In the genomic region with DNA sequence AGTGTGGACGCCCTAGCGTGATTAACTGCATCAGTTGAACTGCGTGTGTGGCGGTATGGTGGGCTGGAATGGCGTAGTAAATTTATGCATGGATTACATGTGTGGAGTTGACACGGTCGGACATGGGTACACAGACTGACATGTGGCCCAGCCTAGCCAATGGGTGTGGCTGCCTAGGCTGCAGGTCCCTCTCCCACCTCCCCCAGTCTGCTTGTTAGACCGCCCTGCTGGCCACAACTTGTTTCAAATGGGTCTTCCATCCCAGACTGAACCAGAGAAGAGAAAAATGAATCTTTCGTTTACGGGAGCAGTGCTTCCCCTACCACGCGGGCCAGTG, we compare ENCODE assay signal across 8 mouse cellular contexts. TPM values are rescaled to one million over a fixed set of nuclear protein-coding genes. Genes with fewer than 3 reads are reported as not detected.
DNase-seq lines count a peak whose midpoint lies in the region; ATAC-seq lines count a peak whose summit lies in the region.

No protein-coding gene starts in this region.

- ATAC-seq in liver, embryonic 13.5 days (ENCODE audit: low read depth), result peak; percentile 55

- H3K9ac ChIP-seq in liver, embryonic 13.5 days, result peak overlapping the region; percentile 64; the same call in 1 of the 2 replicates

- peak overlapping the region; percentile 74 for H3K4me2 ChIP-seq in liver, embryonic 13.5 days

- WGBS in embryonic facial prominence, embryonic 10.5 days, result 4% methylated on average over 12 of the region's 12 CpGs
- WGBS in liver, embryonic 13.5 days (ENCODE audit: insufficient replicate concordance), result 4% methylated on average over 12 of the region's 12 CpGs

- H3K4me3 ChIP-seq in embryonic facial prominence, embryonic 10.5 days, result peak overlapping the region; percentile 82
- peak overlapping the region; percentile 65 for H3K4me3 ChIP-seq in liver, embryonic 13.5 days (replicated peaks)

- peaks cover 39% of the 10 kb centered on the region for H3K27me3 ChIP-seq in embryonic facial prominence, embryonic 10.5 days (replicated peaks; ENCODE audit: low read depth, poor library complexity, severe bottlenecking)
- peaks cover 52% of the 10 kb centered on the region for H3K27me3 ChIP-seq in liver, embryonic 13.5 days

- H3K4me1 ChIP-seq in embryonic facial prominence, embryonic 10.5 days, result peaks cover 23% of the 10 kb centered on the region
- H3K4me1 ChIP-seq in liver, embryonic 13.5 days (replicated peaks), result peaks cover 10% of the 10 kb centered on the region

- peak; percentile 22 for DNase-seq in urinary bladder, postnatal 14 days (ENCODE audit: low spot score)
- DNase-seq in urinary bladder, adult 2 months (ENCODE audit: low spot score), result no peak
- peak; percentile 65 for DNase-seq in embryonic facial prominence, embryonic 10.5 days (ENCODE audit: low spot score)
- peak; percentile 29 to 43 for DNase-seq in heart, adult 9 months (ENCODE audit: low spot score in 2 of 2)
- DNase-seq in kidney, adult 18-20 months, result peak; percentile 40
- no peak for DNase-seq in liver, embryonic 13.5 days
- peak; percentile 35 for DNase-seq in naive thymus-derived CD4-positive, alpha-beta T cell, adult 2 months (ENCODE audit: low read depth)
- DNase-seq in spleen, postnatal 36 days (ENCODE audit: low spot score in 2 of 2), result no peak

- H3K9me3 ChIP-seq in embryonic facial prominence, embryonic 10.5 days, result peaks cover 3% of the 10 kb centered on the region; the same call in 1 of the 2 replicates
- no peaks in the 10 kb centered on the region for H3K9me3 ChIP-seq in liver, embryonic 13.5 days (replicated peaks)

- peak overlapping the region; percentile 90; the same call in 1 of the 2 replicates for H3K27ac ChIP-seq in embryonic facial prominence, embryonic 10.5 days (replicated peaks)
- no peak overlapping the region for H3K27ac ChIP-seq in liver, embryonic 13.5 days

- no peaks in the 10 kb centered on the region for H3K36me3 ChIP-seq in embryonic facial prominence, embryonic 10.5 days (replicated peaks)
- no peaks in the 10 kb centered on the region for H3K36me3 ChIP-seq in liver, embryonic 13.5 days

RNA-seq across cellular contexts. Expression of gene 2510009E07Rik, which starts 0.7 kb away (rescaled TPM):
- polyA plus RNA-seq in urinary bladder, adult 2 months (2012; rRNA removed), result 14.1 and 18.9 TPM in 2 replicates
- 12.7 and 14.2 TPM in 2 replicates for polyA plus RNA-seq in embryonic facial prominence, embryonic 10.5 days (2016; fragmentation: Nextera tagmentation; extraction: Ambion mirVana)
- polyA plus RNA-seq in liver, embryonic 13.5 days (2015; fragmentation: Nextera tagmentation; extraction: Ambion mirVana), result 2.6 and 3.7 TPM in 2 replicates

Comparison
In these comparisons a context has a peak if more than half of its experiments do, and no peak if none do; other contexts are left out.
1. DNase-seq: peak in urinary bladder, postnatal 14 days (single experiment), embryonic facial prominence, embryonic 10.5 days (single experiment), heart, adult 9 months (2 of 2), kidney, adult 18-20 months (single experiment) and naive thymus-derived CD4-positive, alpha-beta T cell, adult 2 months (single experiment); none in urinary bladder, adult 2 months (single experiment), liver, embryonic 13.5 days (single experiment) and spleen, postnatal 36 days (0 of 2).